Mouse (Mus musculus) lung, embryonic 16.5 days (tissue): ENCODE measurements around the gene Arhgap24. TPM values are rescaled to one million over a fixed set of nuclear protein-coding genes. Genes with fewer than 3 reads are reported as not detected.

Experiments
- ATAC-seq: fragments of 200-750 bp; cut with Nextera tagmentation; 2 replicates; pipeline ENCODE4 v1.8.0; 2017; ENCODE audit warnings: low read depth, mild to moderate bottlenecking, moderate library complexity
- H3K27ac ChIP-seq: fragments of 300-500 bp; sonication (generic); 2 replicates; pipeline ENCODE4 v1.5.1; 2014; ENCODE audit warnings: mild to moderate bottlenecking, control low read depth, low read length
- H3K27me3 ChIP-seq: fragments of 300-500 bp; sonication (generic); 2 replicates; pipeline ENCODE4 v1.6.1; 2014; ENCODE audit warnings: low read depth, low read length, mixed read lengths; ENCODE audit not compliant: control insufficient read depth, insufficient read depth
- H3K36me3 ChIP-seq: fragments of 300-500 bp; sonication (generic); 2 replicates; pipeline ENCODE4 v1.6.1; 2014; ENCODE audit warnings: low read length; ENCODE audit not compliant: control insufficient read depth, insufficient read depth
- H3K4me1 ChIP-seq: fragments of 300-500 bp; sonication (generic); replicated peaks from 2 replicates; pipeline ENCODE4 v1.6.1; 2014; ENCODE audit warnings: low read length, mixed read lengths; ENCODE audit not compliant: control insufficient read depth, insufficient read depth
- H3K4me2 ChIP-seq: fragments of 300-500 bp; sonication (generic); 2 replicates; pipeline ENCODE4 v1.6.1; 2014; ENCODE audit warnings: low read depth, low read length, control low read depth
- H3K4me3 ChIP-seq: fragments of 300-500 bp; sonication (generic); 2 replicates; pipeline ENCODE4 v1.5.1; 2014; ENCODE audit warnings: mild to moderate bottlenecking, low read length, control low read depth
- H3K9ac ChIP-seq: fragments of 300-500 bp; sonication (generic); 2 replicates; pipeline ENCODE4 v1.6.1; 2014; ENCODE audit warnings: low read length, control low read depth
- H3K9me3 ChIP-seq: fragments of 300-500 bp; sonication (generic); 2 replicates; pipeline ENCODE4 v1.6.1; 2016; ENCODE audit warnings: low read length; ENCODE audit not compliant: control insufficient read depth
- WGBS: fragments of 180-500 bp; shearing (Covaris S2); extraction: QIAGEN DNeasy Blood & Tissue Kit; methylation state at CpG from one replicate; pipeline ENCODE4 v1.1.7; 2014; 5-methylcytosine and 5-hydroxymethylcytosine counted together
- polyA plus RNA-seq: library from polyadenylated mRNA; unstranded; fragments of >200 nt; fragmentation: Nextera tagmentation; extraction: Ambion mirVana; gene quantifications from 2 replicates; pipeline ENCODE4 v1.2.1, GENCODE M21; 2015

Arhgap24 gene
- polyA plus RNA-seq, 1 experiment from 2014 or later, result 40.1 TPM

DNA sequence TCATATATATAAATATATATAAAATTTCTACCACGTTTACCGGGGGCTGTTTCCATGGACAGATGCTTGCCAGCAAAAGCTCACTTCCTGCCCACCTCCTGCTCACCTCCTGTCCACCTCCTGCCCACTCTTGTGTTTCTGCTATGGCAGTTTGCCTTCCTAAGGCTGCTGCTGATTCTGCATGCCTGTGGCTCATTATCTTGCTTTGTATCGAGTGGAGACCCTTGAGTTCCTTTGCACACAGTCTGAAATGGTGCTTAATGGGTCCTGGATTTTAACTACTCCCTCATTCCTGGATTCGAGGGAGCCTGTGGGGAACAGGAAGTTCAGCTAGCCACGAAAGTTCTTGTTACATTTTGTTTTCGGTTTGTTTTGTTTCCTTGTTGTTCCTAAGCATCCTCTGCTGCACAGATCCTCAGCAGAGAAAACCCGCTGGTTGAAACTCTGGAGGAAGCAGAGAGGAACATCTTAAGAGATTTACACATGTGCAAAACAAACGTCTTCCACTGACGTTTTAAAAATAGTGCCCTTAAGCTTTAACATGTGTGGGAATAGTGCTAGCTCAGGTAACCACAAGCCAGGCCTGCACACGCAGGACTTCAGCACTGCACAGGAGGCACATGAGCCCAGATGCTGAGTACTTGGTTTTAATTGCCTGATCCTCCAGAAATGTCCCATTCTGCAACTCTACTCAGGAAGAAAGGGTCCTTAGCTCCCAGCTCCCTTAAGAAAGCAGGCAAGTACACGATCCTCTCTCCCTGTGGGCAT, 69.9 kb downstream of the Arhgap24 start:
- peak overlapping the region; percentile 14; the same call in 1 of the 2 replicates for H3K27ac ChIP-seq

DNA sequence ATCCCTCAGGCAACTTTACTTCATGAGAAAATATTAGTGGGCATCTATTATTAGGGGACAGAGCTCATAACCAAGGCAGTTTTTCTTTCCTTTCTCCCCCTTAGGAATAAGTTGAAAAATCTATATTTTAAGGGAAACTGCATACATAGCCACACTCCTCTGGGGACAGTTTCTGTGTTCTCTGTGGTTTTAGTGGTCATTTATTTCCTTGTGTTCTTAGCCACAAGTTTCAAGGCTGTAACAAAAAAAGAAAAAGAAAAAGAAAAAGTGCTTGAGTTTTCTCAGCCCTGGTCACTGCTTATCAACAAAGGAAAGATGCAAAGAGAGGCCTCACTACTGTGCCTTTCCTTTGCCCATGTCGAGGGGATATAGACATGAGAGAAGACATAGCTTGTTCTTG, 71.3 kb downstream of the Arhgap24 start:
- H3K27me3 ChIP-seq, result no peaks in the 10 kb centered on the region
- ATAC-seq, result no peak
- no peaks in the 10 kb centered on the region for H3K9me3 ChIP-seq
- H3K9ac ChIP-seq, result no peak overlapping the region
- no peaks in the 10 kb centered on the region for H3K4me1 ChIP-seq
- no peak overlapping the region for H3K4me3 ChIP-seq
- no peaks in the 10 kb centered on the region for H3K36me3 ChIP-seq
- H3K27ac ChIP-seq, result no peak overlapping the region
- H3K4me2 ChIP-seq, result no peak overlapping the region
- WGBS, result 69% methylated on average over 1 of the region's 1 CpGs

More for the DNA sequence above, 69.9 kb downstream of the Arhgap24 start:
- ATAC-seq, result peak; percentile 79
- Histone ChIP-seq H3K9ac (0 out of 2 replicates have a peak overlapping the region, but pooled peaks have one; percentile 23), H3K4me3 (no peak overlapping the region; the same call in 1 of the 2 replicates), H3K27me3 (no peaks in the 10 kb centered on the region), H3K9me3 (no peaks in the 10 kb centered on the region), H3K4me1 (no peaks in the 10 kb centered on the region), H3K4me2 (peak overlapping the region; percentile 27; the same call in 1 of the 2 replicates), H3K36me3 (no peaks in the 10 kb centered on the region)
- 32% methylated on average over 11 of the region's 11 CpGs for WGBS

DNA sequence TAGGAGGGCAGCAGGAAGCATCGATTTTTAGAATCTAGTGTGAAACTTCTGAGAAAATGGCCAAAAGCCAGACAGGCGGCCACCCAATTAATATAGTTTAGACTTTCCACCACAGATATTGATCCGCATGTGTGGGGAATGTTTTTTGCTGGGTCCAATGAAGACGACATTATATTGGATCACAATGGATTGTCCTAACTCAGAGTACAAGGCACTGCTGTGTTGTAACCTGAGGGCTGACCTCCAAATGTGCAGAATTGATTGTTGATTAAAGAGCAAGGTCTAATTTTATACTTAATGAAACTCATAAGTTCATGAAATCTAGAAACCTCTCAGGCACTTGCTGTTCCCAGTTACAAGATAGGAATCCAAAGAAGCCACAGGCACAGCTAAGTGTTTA, 74.8 kb downstream of the Arhgap24 start:
- Histone ChIP-seq H3K9ac (no peak overlapping the region), H3K36me3 (no peaks in the 10 kb centered on the region), H3K27ac (no peak overlapping the region), H3K4me2 (no peak overlapping the region), H3K4me3 (no peak overlapping the region), H3K27me3 (no peaks in the 10 kb centered on the region), H3K4me1 (no peaks in the 10 kb centered on the region), H3K9me3 (no peaks in the 10 kb centered on the region)
- ATAC-seq, result no peak
- WGBS, result 88% methylated on average over 4 of the region's 4 CpGs

DNA sequence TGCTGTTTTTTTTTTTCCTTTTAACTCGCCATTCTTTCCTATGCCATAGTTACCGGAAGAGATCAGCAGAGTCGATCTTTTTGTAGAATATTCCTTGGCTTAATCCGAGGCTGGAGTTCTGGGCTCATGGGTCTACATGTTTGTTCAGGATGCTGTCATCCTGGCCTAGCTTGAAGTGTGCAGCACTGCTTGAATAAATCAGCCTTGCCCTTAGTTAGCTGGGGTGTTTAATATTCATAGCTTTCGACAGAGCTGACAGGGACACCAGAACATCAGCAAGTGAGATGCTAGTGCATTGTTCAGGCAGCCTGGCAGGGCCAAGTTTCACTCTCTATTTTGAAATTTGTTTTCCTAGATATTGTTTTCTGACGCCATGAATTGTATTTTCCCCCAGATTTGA, 79.1 kb downstream of the Arhgap24 start:
- Histone ChIP-seq H3K4me2 (no peak overlapping the region), H3K27ac (no peak overlapping the region), H3K4me1 (no peaks in the 10 kb centered on the region), H3K9me3 (no peaks in the 10 kb centered on the region), H3K9ac (no peak overlapping the region), H3K4me3 (no peak overlapping the region), H3K36me3 (no peaks in the 10 kb centered on the region), H3K27me3 (no peaks in the 10 kb centered on the region)
- ATAC-seq, result no peak
- 80% methylated on average over 6 of the region's 6 CpGs for WGBS

DNA sequence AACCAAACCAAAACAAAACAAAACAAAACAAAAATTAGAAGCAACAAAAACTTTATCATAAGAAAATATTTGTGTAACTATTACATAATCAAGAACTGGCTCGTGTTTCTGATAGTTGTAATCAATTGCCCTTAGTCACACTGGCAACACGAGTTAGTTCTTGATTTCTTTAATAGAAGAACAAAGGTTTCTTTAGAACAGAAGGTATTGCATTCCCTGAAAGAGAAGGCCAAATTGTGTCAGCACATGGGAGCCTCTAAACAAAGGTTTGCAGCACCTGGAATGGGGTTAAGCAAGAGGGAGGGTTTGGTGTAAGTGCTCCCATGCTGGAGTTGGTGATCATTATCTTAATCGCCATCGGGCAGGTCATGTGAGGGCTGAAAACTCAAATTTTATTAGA, 82.8 kb downstream of the Arhgap24 start:
- no peak overlapping the region for H3K9ac ChIP-seq
- no peaks in the 10 kb centered on the region for H3K9me3 ChIP-seq
- no peak for ATAC-seq
- H3K27me3 ChIP-seq, result no peaks in the 10 kb centered on the region
- no peak overlapping the region for H3K4me3 ChIP-seq
- H3K27ac ChIP-seq, result no peak overlapping the region
- no peaks in the 10 kb centered on the region for H3K36me3 ChIP-seq
- WGBS, result 72% methylated on average over 4 of the region's 4 CpGs
- H3K4me2 ChIP-seq, result no peak overlapping the region
- no peaks in the 10 kb centered on the region for H3K4me1 ChIP-seq

DNA sequence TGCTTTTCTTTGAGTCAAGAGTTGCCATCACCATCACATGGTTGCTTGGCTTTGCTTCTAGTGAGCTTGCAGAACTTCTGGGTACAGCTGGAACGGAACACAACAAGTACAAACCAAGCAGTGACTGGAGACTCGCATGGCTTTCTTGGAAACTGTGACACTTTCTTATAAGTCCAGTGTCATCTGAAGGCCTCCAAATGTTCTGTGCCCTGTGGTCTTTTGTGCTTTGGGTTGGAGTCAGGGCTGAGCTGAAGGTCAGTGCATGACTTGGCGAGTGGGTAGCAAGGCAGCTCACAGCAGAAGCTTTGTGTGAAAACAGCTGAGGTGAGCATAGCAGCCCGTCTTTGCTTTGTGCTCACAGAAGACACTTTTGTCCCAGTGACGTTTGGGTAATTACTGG, 87.6 kb downstream of the Arhgap24 start:
- ATAC-seq, result no peak
- Histone ChIP-seq H3K4me1 (no peaks in the 10 kb centered on the region), H3K27me3 (no peaks in the 10 kb centered on the region), H3K4me2 (no peak overlapping the region), H3K9me3 (no peaks in the 10 kb centered on the region), H3K36me3 (no peaks in the 10 kb centered on the region), H3K27ac (no peak overlapping the region), H3K4me3 (no peak overlapping the region), H3K9ac (no peak overlapping the region)
- 52% methylated on average over 5 of the region's 5 CpGs for WGBS

DNA sequence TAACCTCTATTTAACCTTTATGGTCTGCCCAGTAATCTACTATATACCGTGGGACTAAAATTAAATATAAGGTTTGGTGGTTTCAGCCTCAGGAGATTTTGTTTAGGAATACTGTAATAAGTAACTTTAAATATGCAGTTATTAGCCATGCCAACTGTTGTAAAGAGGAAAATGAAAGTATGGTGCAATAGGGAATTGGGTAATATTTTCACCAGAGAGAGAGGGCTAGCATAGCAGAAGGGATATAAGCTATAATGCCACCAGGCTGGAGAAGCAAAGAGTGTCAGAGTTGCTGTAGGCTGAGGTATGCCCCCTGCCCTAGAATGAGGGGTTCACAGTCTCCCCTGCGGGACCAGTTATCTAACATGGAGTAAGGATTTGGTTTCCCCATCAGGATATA, 90.3 kb downstream of the Arhgap24 start:
- Histone ChIP-seq H3K27me3 (no peaks in the 10 kb centered on the region), H3K9me3 (peaks cover 7% of the 10 kb centered on the region), H3K4me3 (no peak overlapping the region), H3K4me1 (no peaks in the 10 kb centered on the region), H3K9ac (no peak overlapping the region), H3K4me2 (no peak overlapping the region), H3K36me3 (no peaks in the 10 kb centered on the region), H3K27ac (no peak overlapping the region)
- WGBS, result 71% methylated on average over 2 of the region's 2 CpGs
- no peak for ATAC-seq

DNA sequence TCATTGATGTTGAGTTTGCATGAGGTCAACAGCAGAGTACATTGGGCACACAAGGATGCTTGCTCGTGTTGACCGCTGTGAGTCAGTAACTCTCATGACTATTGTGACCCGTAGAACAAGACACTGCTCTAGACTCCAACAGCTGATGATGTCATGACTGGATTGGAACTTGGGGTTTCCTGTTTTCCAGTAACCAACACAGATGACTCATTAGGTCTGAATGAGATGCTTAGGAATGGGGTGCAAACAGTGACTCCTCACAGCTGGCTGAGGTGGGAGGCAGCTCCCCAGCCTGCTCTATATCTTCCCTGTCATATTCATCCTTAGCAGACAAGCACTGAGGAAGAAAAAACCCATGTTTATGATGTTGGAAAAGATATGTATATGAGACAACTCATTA, 95.6 kb downstream of the Arhgap24 start:
- H3K27ac ChIP-seq, result no peak overlapping the region
- WGBS, result 71% methylated on average over 3 of the region's 3 CpGs
- no peak overlapping the region for H3K4me3 ChIP-seq
- H3K4me1 ChIP-seq, result peaks cover 14% of the 10 kb centered on the region
- no peak overlapping the region for H3K4me2 ChIP-seq
- no peak overlapping the region for H3K9ac ChIP-seq
- H3K9me3 ChIP-seq, result peaks cover 7% of the 10 kb centered on the region
- no peaks in the 10 kb centered on the region for H3K36me3 ChIP-seq
- no peaks in the 10 kb centered on the region for H3K27me3 ChIP-seq
- ATAC-seq, result peak; percentile 42

DNA sequence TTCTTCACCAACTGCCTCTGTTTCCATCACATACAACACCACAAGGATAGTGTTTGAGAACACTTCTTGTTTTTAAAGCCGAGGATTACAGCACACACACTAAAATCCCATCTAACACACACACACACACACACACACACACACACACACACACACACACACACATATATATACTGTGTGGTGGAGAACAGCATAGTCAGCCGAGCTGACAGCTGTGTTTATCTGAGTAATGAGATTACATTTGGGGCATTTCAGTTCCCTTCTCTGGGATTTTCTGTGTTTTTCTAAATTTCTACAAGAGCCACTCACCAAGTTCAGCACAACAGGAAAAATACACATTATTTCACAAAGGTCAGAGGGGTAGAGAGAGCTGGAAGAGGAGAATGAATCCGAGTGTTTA, 96.5 kb downstream of the Arhgap24 start:
- Histone ChIP-seq H3K27ac (peak overlapping the region; percentile 59), H3K9ac (no peak overlapping the region), H3K9me3 (peaks cover 7% of the 10 kb centered on the region), H3K27me3 (no peaks in the 10 kb centered on the region), H3K4me1 (peaks cover 14% of the 10 kb centered on the region), H3K4me3 (no peak overlapping the region), H3K36me3 (no peaks in the 10 kb centered on the region), H3K4me2 (no peak overlapping the region; the same call in 1 of the 2 replicates)
- ATAC-seq, result peak; percentile 53; the same call in 1 of the 2 replicates
- 12% methylated on average over 3 of the region's 3 CpGs for WGBS
